Mouse (Mus musculus) cerebellum, adult 11-12 months (tissue): ENCODE data around the gene Ihh.
A peak's percentile ranks its signal among the peaks of the same experiment; 100 is the strongest.

Experiments used
- DNase-seq: peaks from one replicate; pipeline ENCODE4 v3.0.0; 2022

Gene Ihh

GRCm38 (mm10) chr1:74951556-74952210 is at the start of gene Ihh:
Gene Ihh (minus strand): TSS chr1:74951672.
- DNase-seq, result no peak

- DNase-seq, result no peak
Observed at GRCm38 (mm10) chr1:75001183-75001582, 49.7 kb upstream of the Ihh start.

GRCm38 (mm10) chr1:75000496-75000895 is 49.0 kb upstream of the Ihh start:
- DNase-seq, result peak; percentile 14

GRCm38 (mm10) chr1:74999173-74999572 is 47.7 kb upstream of the Ihh start:
- DNase-seq, result no peak

GRCm38 (mm10) chr1:74997231-74997630 is 45.8 kb upstream of the Ihh start:
- DNase-seq, result no peak

GRCm38 (mm10) chr1:74977001-74977400 is 25.5 kb upstream of the Ihh start:
- no peak for DNase-seq

GRCm38 (mm10) chr1:74975936-74976335 is 24.5 kb upstream of the Ihh start:
- DNase-seq, result no peak

- DNase-seq, result no peak
Observed at GRCm38 (mm10) chr1:74973590-74973989, 22.1 kb upstream of the Ihh start.

GRCm38 (mm10) chr1:74971353-74972050 is 20.0 kb upstream of the Ihh start:
- no peak for DNase-seq

GRCm38 (mm10) chr1:74967962-74968580 is 16.6 kb upstream of the Ihh start:
- no peak for DNase-seq

GRCm38 (mm10) chr1:74964494-74965215 is 13.2 kb upstream of the Ihh start:
- peak; percentile 43 for DNase-seq

- no peak for DNase-seq
Observed at GRCm38 (mm10) chr1:74962853-74963227, 11.4 kb upstream of the Ihh start.

GRCm38 (mm10) chr1:74962126-74962852 is 10.8 kb upstream of the Ihh start:
- DNase-seq, result no peak

- DNase-seq, result no peak
Observed at GRCm38 (mm10) chr1:74961722-74962121, 10.2 kb upstream of the Ihh start.

GRCm38 (mm10) chr1:74960059-74960458 is 8.6 kb upstream of the Ihh start:
- no peak for DNase-seq

GRCm38 (mm10) chr1:74950576-74951490 is 639 bp downstream of the Ihh start:
- no peak for DNase-seq

GRCm38 (mm10) chr1:74950066-74950465 is 1.4 kb downstream of the Ihh start:
- no peak for DNase-seq

GRCm38 (mm10) chr1:74949666-74950050 is 1.8 kb downstream of the Ihh start:
- DNase-seq, result no peak

GRCm38 (mm10) chr1:74948784-74949665 is 2.4 kb downstream of the Ihh start:
- DNase-seq, result peak; percentile 48

GRCm38 (mm10) chr1:74947986-74948670 is 3.3 kb downstream of the Ihh start:
- DNase-seq, result no peak
